Mouse (Mus musculus) hindbrain, embryonic 13.5 days (tissue): Measurements from ENCODE around the gene 6430548M08Rik. TPM values are rescaled to one million over a fixed set of nuclear protein-coding genes. Genes with fewer than 3 reads are reported as not detected.

ENCODE experiments used
- ATAC-seq: fragments of 200-750 bp; cut with Nextera tagmentation; 2 replicates; pipeline ENCODE4 v1.8.0; 2017; ENCODE audit warnings: moderate TSS enrichment; ENCODE audit not compliant: low FRiP score
- H3K27ac ChIP-seq: fragments of 300-500 bp; sonication (generic); 2 replicates; pipeline ENCODE4 v1.5.1; 2015; ENCODE audit warnings: inconsistent platforms, mild to moderate bottlenecking, moderate library complexity
- H3K27me3 ChIP-seq: fragments of 300-500 bp; sonication (generic); 2 replicates; pipeline ENCODE4 v1.6.1; 2015; ENCODE audit warnings: mild to moderate bottlenecking, inconsistent platforms
- H3K36me3 ChIP-seq: fragments of 300-500 bp; sonication (generic); 2 replicates; pipeline ENCODE4 v1.6.1; 2015; ENCODE audit warnings: mild to moderate bottlenecking, inconsistent platforms
- H3K4me1 ChIP-seq: fragments of 300-500 bp; sonication (generic); replicated peaks from 2 replicates; pipeline ENCODE4 v1.6.1; 2015; ENCODE audit warnings: inconsistent platforms
- H3K4me2 ChIP-seq: fragments of 300-500 bp; sonication (generic); 2 replicates; pipeline ENCODE4 v1.6.1; 2015; ENCODE audit warnings: inconsistent platforms, mild to moderate bottlenecking, moderate library complexity
- H3K4me3 ChIP-seq: fragments of 300-500 bp; sonication (generic); 2 replicates; pipeline ENCODE4 v1.5.1; 2015; ENCODE audit warnings: mild to moderate bottlenecking, inconsistent platforms
- H3K9ac ChIP-seq: fragments of 300-500 bp; sonication (generic); 2 replicates; pipeline ENCODE4 v1.6.1; 2015; ENCODE audit warnings: mild to moderate bottlenecking, inconsistent platforms
- H3K9me3 ChIP-seq: fragments of 300-500 bp; sonication (generic); 2 replicates; pipeline ENCODE4 v1.6.1; 2016; ENCODE audit warnings: inconsistent platforms
- WGBS: fragments of 180-500 bp; shearing (Covaris S2); methylation state at CpG from one replicate; pipeline ENCODE4 v1.1.7; 2015; 5-methylcytosine and 5-hydroxymethylcytosine counted together
- polyA plus RNA-seq: library from polyadenylated mRNA; unstranded; fragments of >200 nt; fragmentation: Nextera tagmentation; extraction: Ambion mirVana; gene quantifications from 2 replicates; pipeline ENCODE4 v1.2.1, GENCODE M21; 2015

The 6430548M08Rik gene
- polyA plus RNA-seq, 1 experiment from 2014 or later, result 23.2 TPM

- no peaks in the 10 kb centered on the region for H3K9me3 ChIP-seq
- no peak overlapping the region for H3K4me3 ChIP-seq
- peaks cover 48% of the 10 kb centered on the region for H3K36me3 ChIP-seq
- ATAC-seq, result no peak
- no peak overlapping the region for H3K4me2 ChIP-seq
- WGBS, result 65% methylated on average over 9 of the region's 9 CpGs
- no peak overlapping the region for H3K9ac ChIP-seq
- H3K4me1 ChIP-seq, result peaks cover 14% of the 10 kb centered on the region
- no peaks in the 10 kb centered on the region for H3K27me3 ChIP-seq
- H3K27ac ChIP-seq, result no peak overlapping the region
These were observed 37.2 kb downstream of the 6430548M08Rik start for GRCm38 (mm10) chr8:120151151-120151550.

GRCm38 (mm10) chr8:120152636-120153035, 38.7 kb downstream of the 6430548M08Rik start:
- Histone ChIP-seq H3K9me3 (no peaks in the 10 kb centered on the region), H3K27me3 (no peaks in the 10 kb centered on the region), H3K4me3 (no peak overlapping the region), H3K4me1 (peaks cover 14% of the 10 kb centered on the region), H3K9ac (no peak overlapping the region), H3K4me2 (no peak overlapping the region), H3K36me3 (peaks cover 50% of the 10 kb centered on the region), H3K27ac (no peak overlapping the region)
- ATAC-seq, result no peak
- 64% methylated on average over 7 of the region's 7 CpGs for WGBS

- no peak for ATAC-seq
- no peak overlapping the region for H3K4me2 ChIP-seq
- no peaks in the 10 kb centered on the region for H3K9me3 ChIP-seq
- H3K27ac ChIP-seq, result 0 out of 2 replicates have a peak overlapping the region, but pooled peaks have one; percentile 23
- no peak overlapping the region for H3K4me3 ChIP-seq
- H3K4me1 ChIP-seq, result peaks cover 23% of the 10 kb centered on the region
- H3K36me3 ChIP-seq, result peaks cover 32% of the 10 kb centered on the region
- H3K9ac ChIP-seq, result 0 out of 2 replicates have a peak overlapping the region, but pooled peaks have one; percentile 39
- no peaks in the 10 kb centered on the region for H3K27me3 ChIP-seq
- WGBS, result 79% methylated on average over 8 of the region's 8 CpGs
These were observed 46.4 kb downstream of the 6430548M08Rik start for GRCm38 (mm10) chr8:120160366-120160765.

- Histone ChIP-seq H3K4me3 (no peak overlapping the region), H3K27ac (no peak overlapping the region), H3K4me2 (no peak overlapping the region), H3K4me1 (peaks cover 23% of the 10 kb centered on the region), H3K27me3 (no peaks in the 10 kb centered on the region), H3K36me3 (peaks cover 21% of the 10 kb centered on the region), H3K9ac (0 out of 2 replicates have a peak overlapping the region, but pooled peaks have one; percentile 39), H3K9me3 (no peaks in the 10 kb centered on the region)
- ATAC-seq, result no peak
- WGBS, result 71% methylated on average over 16 of the region's 16 CpGs
These were observed 47.9 kb downstream of the 6430548M08Rik start for GRCm38 (mm10) chr8:120161658-120162403.

GRCm38 (mm10) chr8:120162404-120162752, 48.4 kb downstream of the 6430548M08Rik start:
- H3K27ac ChIP-seq, result no peak overlapping the region
- no peaks in the 10 kb centered on the region for H3K9me3 ChIP-seq
- no peak overlapping the region for H3K4me3 ChIP-seq
- 84% methylated on average over 5 of the region's 5 CpGs for WGBS
- peaks cover 19% of the 10 kb centered on the region for H3K36me3 ChIP-seq
- ATAC-seq, result no peak
- H3K4me1 ChIP-seq, result peaks cover 24% of the 10 kb centered on the region
- H3K4me2 ChIP-seq, result no peak overlapping the region
- no peaks in the 10 kb centered on the region for H3K27me3 ChIP-seq
- H3K9ac ChIP-seq, result 0 out of 2 replicates have a peak overlapping the region, but pooled peaks have one; percentile 15

GRCm38 (mm10) chr8:120163376-120163775, 49.4 kb downstream of the 6430548M08Rik start:
- Histone ChIP-seq H3K4me2 (no peak overlapping the region), H3K9me3 (no peaks in the 10 kb centered on the region), H3K4me1 (peaks cover 34% of the 10 kb centered on the region), H3K36me3 (peaks cover 17% of the 10 kb centered on the region), H3K27me3 (no peaks in the 10 kb centered on the region), H3K9ac (no peak overlapping the region), H3K4me3 (no peak overlapping the region), H3K27ac (no peak overlapping the region)
- WGBS, result 77% methylated on average over 8 of the region's 8 CpGs
- ATAC-seq, result no peak

GRCm38 (mm10) chr8:120164026-120164425, 50.1 kb downstream of the 6430548M08Rik start:
- 87% methylated on average over 5 of the region's 5 CpGs for WGBS
- no peak overlapping the region for H3K9ac ChIP-seq
- peaks cover 38% of the 10 kb centered on the region for H3K4me1 ChIP-seq
- no peak overlapping the region for H3K27ac ChIP-seq
- peaks cover 17% of the 10 kb centered on the region for H3K36me3 ChIP-seq
- H3K9me3 ChIP-seq, result no peaks in the 10 kb centered on the region
- no peak overlapping the region for H3K4me3 ChIP-seq
- peaks cover 5% of the 10 kb centered on the region; the same call in 1 of the 2 replicates for H3K27me3 ChIP-seq
- no peak for ATAC-seq
- no peak overlapping the region for H3K4me2 ChIP-seq

- Histone ChIP-seq H3K9ac (no peak overlapping the region), H3K4me1 (peaks cover 18% of the 10 kb centered on the region), H3K4me2 (no peak overlapping the region), H3K36me3 (0 out of 2 replicates have a peak, but pooled peaks cover 4% of the 10 kb centered on the region), H3K27ac (no peak overlapping the region), H3K4me3 (no peak overlapping the region), H3K27me3 (peaks cover 11% of the 10 kb centered on the region; the same call in 1 of the 2 replicates), H3K9me3 (no peaks in the 10 kb centered on the region)
- WGBS, result 94% methylated on average over 8 of the region's 8 CpGs
- no peak for ATAC-seq
These were observed 53.2 kb downstream of the 6430548M08Rik start for GRCm38 (mm10) chr8:120167136-120167535.

- 28% methylated on average over 5 of the region's 5 CpGs for WGBS
- no peak overlapping the region for H3K4me3 ChIP-seq
- H3K4me1 ChIP-seq, result peaks cover 14% of the 10 kb centered on the region
- no peak for ATAC-seq
- H3K27ac ChIP-seq, result no peak overlapping the region
- no peak overlapping the region; the same call in 1 of the 2 replicates for H3K4me2 ChIP-seq
- H3K9ac ChIP-seq, result peak overlapping the region; percentile 46; the same call in 1 of the 2 replicates
- no peaks in the 10 kb centered on the region for H3K36me3 ChIP-seq
- H3K9me3 ChIP-seq, result no peaks in the 10 kb centered on the region
- peaks cover 12% of the 10 kb centered on the region for H3K27me3 ChIP-seq
These were observed 53.9 kb downstream of the 6430548M08Rik start for GRCm38 (mm10) chr8:120167821-120168220.

GRCm38 (mm10) chr8:120169119-120169518, 55.2 kb downstream of the 6430548M08Rik start:
- no peak overlapping the region for H3K9ac ChIP-seq
- no peak overlapping the region for H3K4me3 ChIP-seq
- no peak overlapping the region for H3K4me2 ChIP-seq
- 49% methylated on average over 8 of the region's 8 CpGs for WGBS
- H3K36me3 ChIP-seq, result no peaks in the 10 kb centered on the region
- H3K27me3 ChIP-seq, result peaks cover 19% of the 10 kb centered on the region
- ATAC-seq, result no peak
- H3K4me1 ChIP-seq, result peaks cover 14% of the 10 kb centered on the region
- H3K9me3 ChIP-seq, result no peaks in the 10 kb centered on the region
- H3K27ac ChIP-seq, result no peak overlapping the region

- peaks cover 38% of the 10 kb centered on the region for H3K27me3 ChIP-seq
- no peak overlapping the region for H3K4me3 ChIP-seq
- H3K27ac ChIP-seq, result no peak overlapping the region
- H3K4me1 ChIP-seq, result peaks cover 30% of the 10 kb centered on the region
- no peak overlapping the region for H3K9ac ChIP-seq
- 74% methylated on average over 1 of the region's 1 CpGs for WGBS
- no peak overlapping the region for H3K4me2 ChIP-seq
- ATAC-seq, result no peak
- no peaks in the 10 kb centered on the region for H3K9me3 ChIP-seq
- H3K36me3 ChIP-seq, result no peaks in the 10 kb centered on the region
These were observed 59.2 kb downstream of the 6430548M08Rik start for GRCm38 (mm10) chr8:120173195-120173594.

GRCm38 (mm10) chr8:120174606-120175005, 60.7 kb downstream of the 6430548M08Rik start:
- 57% methylated on average over 18 of the region's 18 CpGs for WGBS

GRCm38 (mm10) chr8:120176605-120177004, 62.7 kb downstream of the 6430548M08Rik start:
- H3K27me3 ChIP-seq, result peaks cover 33% of the 10 kb centered on the region
- H3K9me3 ChIP-seq, result no peaks in the 10 kb centered on the region
- no peak overlapping the region for H3K4me3 ChIP-seq
- 11% methylated on average over 4 of the region's 4 CpGs for WGBS
- peak; percentile 23; the same call in 1 of the 2 replicates for ATAC-seq
- peak overlapping the region; percentile 42 for H3K4me2 ChIP-seq
- H3K4me1 ChIP-seq, result peaks cover 48% of the 10 kb centered on the region
- no peaks in the 10 kb centered on the region for H3K36me3 ChIP-seq
- peak overlapping the region; percentile 62 for H3K9ac ChIP-seq
- peak overlapping the region; percentile 83 for H3K27ac ChIP-seq

More at GRCm38 (mm10) chr8:120174606-120175005, 60.7 kb downstream of the 6430548M08Rik start:
- peaks cover 32% of the 10 kb centered on the region for H3K27me3 ChIP-seq
- no peak overlapping the region for H3K27ac ChIP-seq
- H3K9ac ChIP-seq, result no peak overlapping the region
- H3K4me1 ChIP-seq, result peaks cover 38% of the 10 kb centered on the region
- no peak overlapping the region for H3K4me2 ChIP-seq
- no peaks in the 10 kb centered on the region for H3K36me3 ChIP-seq
- no peak for ATAC-seq
- H3K9me3 ChIP-seq, result no peaks in the 10 kb centered on the region
- H3K4me3 ChIP-seq, result no peak overlapping the region
